Mouse (Mus musculus) left cerebral cortex, adult 8-10 months (tissue): Measurements from ENCODE around the gene Adamtsl4. TPM values are rescaled to one million over a fixed set of nuclear protein-coding genes. Genes with fewer than 3 reads are reported as not detected.

Experiments used
- DNase-seq, 2 experiments: peaks; one replicate each; pipeline ENCODE4 v3.0.0; 2022; ENCODE audit warnings: low spot score in 2 of 2
- total RNA-seq, 4 experiments: library from RNA; stranded (reverse); gene quantifications; 2 replicates each; pipeline ENCODE4 v1.2.4; 2022

Adamtsl4 gene
- total RNA-seq = 10 to 100 TPM in 3 of 4 experiments, 1 to 10 TPM in 1; 9.4 to 12.9 (median 11.4) TPM

- no peak for DNase-seq
These were observed at the start of gene Adamtsl4 for GRCm38 (mm10) chr3:95687524-95688421. Gene Adamtsl4 (minus strand): TSS chr3:95687917.

GRCm38 (mm10) chr3:95735071-95735670 lies 47.5 kb upstream of the Adamtsl4 start:
- DNase-seq = no peak

- DNase-seq = no peak
These were observed 46.5 kb upstream of the Adamtsl4 start for GRCm38 (mm10) chr3:95734092-95734702.

DNA sequence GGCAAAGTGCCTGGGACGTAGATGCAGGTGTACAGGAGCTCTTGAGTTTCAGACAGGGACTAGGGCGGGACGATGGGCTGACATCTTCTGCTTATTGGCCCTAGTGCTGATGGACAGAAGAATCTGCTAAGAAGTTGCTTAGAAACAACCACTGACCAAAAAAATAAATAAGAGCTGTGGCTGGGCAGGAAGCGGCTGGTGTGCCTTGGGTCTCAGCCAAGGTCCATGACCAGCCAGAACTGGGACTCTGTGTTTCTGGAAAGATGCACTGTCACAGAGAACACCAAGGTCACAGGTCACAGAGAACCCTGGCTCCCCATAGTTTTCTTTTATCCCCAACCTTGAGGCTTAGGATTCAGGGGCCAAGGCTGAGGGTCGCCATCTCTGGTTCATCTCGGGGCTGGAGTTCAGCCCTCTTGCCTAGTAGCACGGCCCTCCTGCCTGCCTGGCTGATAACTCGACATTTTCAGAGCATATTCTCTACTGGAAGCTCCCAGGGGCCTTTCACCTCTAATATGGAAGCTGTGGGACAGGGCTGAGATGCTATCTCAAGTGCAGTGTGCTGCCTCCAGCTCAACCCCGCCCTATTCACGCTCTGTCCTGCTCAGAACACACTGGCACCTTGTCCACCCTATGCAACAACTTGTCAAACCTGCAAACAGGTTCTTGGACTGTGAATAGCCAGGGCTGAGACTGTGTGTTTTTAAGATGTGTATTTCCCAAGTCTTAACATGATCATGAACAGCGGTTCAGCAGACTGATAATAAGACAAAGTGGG lies 45.2 kb upstream of the Adamtsl4 start:
- no peak for DNase-seq

DNA sequence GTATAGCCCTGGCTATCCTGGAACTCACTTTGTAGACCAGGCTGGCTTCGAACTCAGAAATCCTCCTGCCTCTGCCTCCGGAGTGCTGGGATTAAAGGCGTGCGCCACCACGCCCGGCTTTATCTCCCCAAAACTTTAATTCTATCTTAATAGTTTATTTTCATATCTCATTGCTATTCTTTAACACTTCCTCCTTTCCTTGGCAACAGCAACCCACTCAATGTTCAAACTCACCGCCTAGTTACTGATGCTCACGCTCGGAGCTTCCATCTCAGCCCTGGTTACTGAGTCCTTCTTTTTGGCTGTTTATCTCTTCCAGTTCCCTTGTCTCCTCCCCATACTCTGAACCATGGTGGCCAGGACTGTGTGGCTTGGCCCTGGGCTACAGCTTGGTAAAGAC lies 44.6 kb upstream of the Adamtsl4 start:
- DNase-seq = no peak

DNA sequence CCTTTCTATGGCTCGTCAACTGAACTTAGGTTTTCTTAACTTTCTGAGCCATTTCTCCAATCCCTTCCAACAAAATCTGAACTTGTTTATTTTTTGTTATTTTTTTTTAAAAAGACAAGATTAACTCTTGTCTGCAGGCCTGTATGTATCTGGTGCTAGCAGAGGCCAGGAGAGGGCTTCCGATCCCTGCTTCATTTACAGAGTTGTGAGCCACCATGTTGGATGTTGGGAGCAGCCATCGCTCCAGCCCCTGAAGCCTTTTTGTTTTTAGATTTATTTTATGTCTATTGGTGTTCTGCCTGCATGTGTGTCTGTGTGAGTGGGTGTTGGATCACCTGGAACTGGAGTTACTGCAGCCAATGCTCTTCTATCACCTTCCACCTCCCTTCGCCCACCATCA lies 44.1 kb upstream of the Adamtsl4 start:
- DNase-seq = no peak

DNA sequence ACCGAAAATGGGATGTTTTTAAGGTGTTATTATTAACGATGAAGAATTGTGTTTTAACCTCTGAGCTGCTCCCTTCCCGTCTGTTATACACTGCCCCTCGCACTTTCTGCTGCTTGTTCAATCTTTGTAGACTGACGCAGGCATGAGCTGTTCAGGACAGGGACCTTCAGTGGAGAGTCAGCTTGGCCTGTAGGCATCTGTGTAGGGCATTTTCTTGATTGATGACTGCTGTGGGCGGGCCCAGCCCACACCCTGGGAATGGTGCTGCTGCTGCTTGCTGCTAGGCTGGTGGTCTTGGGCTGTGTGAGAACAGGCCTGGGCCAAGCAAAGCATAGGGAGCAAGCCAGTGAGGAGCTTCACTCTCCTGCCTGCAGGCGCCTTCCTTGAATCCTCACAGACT lies 42.7 kb upstream of the Adamtsl4 start:
- no peak for DNase-seq

DNA sequence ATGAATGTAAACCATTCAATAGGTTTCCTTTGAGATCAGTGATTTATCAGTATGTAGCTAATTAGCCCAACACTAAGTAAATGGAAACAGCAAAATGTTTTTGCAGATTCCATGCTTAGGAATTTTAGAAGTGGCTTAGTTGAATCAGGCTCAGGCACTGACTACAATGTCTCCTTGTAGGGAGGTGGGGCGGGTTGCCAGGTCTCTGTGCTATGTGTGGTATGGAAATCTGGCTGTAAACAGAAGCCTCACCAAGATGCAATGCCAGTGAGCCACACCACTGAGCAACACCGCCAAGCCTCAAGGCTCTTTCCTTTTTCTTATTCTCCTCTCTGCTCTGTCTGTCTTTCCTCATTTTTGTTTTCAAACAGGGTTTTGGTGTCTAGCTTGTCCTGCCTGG lies 41.2 kb upstream of the Adamtsl4 start:
- DNase-seq = no peak

DNA sequence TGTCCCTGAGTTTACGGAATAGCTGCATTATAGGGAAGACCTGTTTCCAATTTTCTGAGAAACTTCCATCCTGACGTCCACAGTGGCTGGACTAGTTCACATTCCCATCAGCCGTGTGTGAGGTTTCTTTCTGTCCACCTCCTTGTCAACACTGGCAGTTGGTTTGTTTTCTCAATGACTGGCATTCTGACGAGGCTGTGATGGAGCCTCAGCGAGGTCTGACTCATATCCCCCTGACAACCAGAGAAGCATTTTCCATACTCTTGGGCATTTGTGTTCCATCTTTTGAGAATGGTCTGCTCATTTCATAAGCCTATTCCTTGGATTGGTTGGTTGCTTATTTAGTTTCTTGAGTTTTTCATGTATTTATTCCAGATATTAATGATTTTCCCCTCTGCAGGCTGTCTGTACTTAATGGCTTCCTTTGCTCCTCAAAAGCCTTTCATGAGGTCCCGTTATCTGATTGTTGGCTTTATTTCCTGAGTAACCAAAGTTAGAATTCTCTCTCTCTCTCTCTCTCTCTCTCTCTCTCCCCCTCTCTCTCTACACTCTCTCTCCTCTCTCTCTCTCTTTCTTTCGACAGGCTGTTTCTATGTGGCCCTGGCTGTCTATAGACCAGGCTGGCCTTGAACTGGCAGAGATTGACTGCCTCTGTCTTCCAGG lies 39.1 kb upstream of the Adamtsl4 start:
- no peak for DNase-seq

GRCm38 (mm10) chr3:95725863-95726262 lies 38.1 kb upstream of the Adamtsl4 start:
- DNase-seq = no peak

DNA sequence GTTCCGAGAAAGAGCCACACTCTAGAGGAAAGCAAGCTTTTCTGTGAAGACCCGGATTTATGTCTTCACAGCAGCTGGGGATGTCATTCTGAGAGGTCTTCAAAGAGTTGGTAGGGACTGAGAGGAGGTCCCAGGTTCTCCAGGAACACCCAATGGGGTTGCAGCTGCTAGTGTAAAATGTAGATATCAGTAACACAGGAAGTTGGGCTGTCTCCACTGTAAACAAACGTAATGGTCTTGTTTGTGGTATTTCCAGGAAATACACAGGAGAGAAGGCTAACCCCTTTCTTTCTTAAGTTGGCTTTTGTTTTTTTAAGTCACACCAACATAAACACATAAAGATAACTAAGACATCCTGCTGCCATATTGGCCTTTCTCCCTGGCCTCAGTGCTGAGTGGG lies 34.7 kb upstream of the Adamtsl4 start:
- no peak for DNase-seq

GRCm38 (mm10) chr3:95718153-95718552 lies 30.4 kb upstream of the Adamtsl4 start:
- no peak for DNase-seq

DNA sequence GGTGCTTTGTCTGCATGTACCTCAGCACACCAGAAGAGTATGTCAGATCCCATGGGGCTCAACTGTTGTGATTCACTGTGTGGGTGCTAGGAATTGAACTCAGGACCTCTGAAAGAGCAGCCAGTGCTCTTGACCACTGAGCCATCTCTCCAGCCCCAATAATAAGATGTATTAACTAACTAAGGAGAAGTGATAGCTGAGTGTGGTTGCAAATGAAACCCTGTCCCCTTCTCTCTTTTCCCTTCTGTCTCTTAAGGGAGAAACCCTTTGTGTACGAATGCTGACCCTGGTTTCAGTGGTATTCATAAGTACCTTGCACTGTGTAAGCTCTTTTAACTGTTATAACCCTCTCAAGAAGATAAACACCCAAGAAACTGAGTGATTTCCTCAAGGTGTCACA lies 28.4 kb upstream of the Adamtsl4 start:
- no peak for DNase-seq

- no peak for DNase-seq
These were observed 22.2 kb upstream of the Adamtsl4 start for GRCm38 (mm10) chr3:95709967-95710366.

GRCm38 (mm10) chr3:95709044-95709443 lies 21.3 kb upstream of the Adamtsl4 start:
- no peak for DNase-seq

- DNase-seq = no peak
These were observed 19.8 kb upstream of the Adamtsl4 start for GRCm38 (mm10) chr3:95707497-95707896.

DNA sequence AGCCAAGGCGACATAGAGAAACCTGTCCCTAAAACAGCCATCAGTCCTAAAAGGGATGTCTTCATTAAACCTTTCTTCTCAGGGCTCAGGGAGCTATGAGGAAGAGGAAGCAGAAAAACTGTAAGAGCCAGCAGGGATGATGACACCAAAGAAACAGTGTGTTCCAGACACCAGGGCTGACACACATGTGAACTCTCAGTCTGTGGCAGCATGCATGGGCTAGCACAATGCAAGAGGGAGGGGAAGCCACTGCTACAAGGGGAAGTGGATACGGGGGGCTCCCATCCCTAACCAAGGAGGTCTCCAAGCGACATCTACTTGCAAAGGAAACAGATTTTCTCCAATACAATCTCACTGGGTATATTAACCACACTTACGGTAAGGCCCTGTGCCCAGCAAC lies 18.6 kb upstream of the Adamtsl4 start:
- DNase-seq = no peak

GRCm38 (mm10) chr3:95704612-95705011 lies 16.9 kb upstream of the Adamtsl4 start:
- no peak for DNase-seq

- DNase-seq = no peak
These were observed 15.6 kb upstream of the Adamtsl4 start for GRCm38 (mm10) chr3:95703276-95703675.

GRCm38 (mm10) chr3:95701877-95702540 lies 14.3 kb upstream of the Adamtsl4 start:
- peak in 1 of 2 experiments; percentile 51 for DNase-seq

- DNase-seq = no peak
These were observed 13.4 kb upstream of the Adamtsl4 start for GRCm38 (mm10) chr3:95701085-95701484.
